Mouse (Mus musculus) liver (tissue): ENCODE measurements around the gene Olfr287.

Source experiments
- DNase-seq: peaks from one replicate; pipeline ENCODE4 v3.0.0-alpha.2; 2020; ENCODE audit warnings: mixed read lengths

The Olfr287 gene

DNA sequence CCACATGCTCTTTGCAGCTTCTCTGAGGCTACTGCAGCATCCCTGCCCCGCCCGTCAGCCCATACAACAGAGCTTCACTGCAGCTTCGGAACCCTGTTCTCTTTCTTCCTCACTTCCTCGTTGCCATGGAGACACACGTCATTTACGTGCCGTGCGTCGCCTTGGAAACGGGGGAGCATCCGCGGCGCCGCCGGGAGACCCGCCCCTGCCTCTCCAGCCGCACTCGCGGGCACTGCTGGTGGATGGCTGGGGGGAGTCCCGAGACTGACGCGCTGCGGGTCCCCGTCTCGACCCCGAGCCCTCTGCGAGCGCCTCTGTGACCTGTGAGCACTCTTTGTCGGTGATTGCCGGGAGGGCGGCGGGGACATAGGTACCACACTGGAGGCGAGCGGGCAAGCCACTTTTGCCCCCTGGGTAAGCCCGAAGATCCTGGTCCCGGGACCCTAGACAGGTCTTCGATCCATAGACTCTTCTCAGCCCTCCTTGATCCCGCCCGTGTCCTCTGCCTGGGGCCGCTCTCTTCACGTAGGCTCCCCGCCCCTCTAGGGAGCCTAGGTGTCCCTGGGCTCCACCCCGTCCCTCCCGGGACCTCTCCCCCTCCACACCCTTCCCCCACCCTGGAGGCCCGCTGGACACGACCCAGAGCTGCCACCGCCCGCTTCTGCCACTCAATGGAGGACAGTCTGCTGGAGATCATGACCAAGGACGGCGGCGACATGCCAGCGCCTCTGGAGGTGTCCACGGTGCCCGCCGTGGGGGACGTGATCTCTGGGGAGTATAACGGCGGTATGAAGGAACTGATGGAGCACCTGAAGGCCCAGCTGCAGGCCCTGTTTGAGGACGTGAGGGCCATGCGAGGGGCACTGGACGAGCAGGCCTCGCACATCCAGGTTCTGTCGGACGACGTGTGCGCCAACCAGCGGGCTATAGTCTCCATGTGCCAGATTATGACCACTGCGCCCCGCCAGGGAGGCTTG, 52.9 kb downstream of the Olfr287 start:
- DNase-seq = peak; percentile 45

- DNase-seq = no peak
Observed at GRCm38 (mm10) chr15:98166963-98167644, 53.8 kb downstream of the Olfr287 start, which contains the start of gene Ccdc184. Gene Ccdc184, plus strand, starts transcription at chr15:98167158.

GRCm38 (mm10) chr15:98165525-98165924, 55.3 kb downstream of the Olfr287 start, which contains the start of gene Asb8:
Gene Asb8, minus strand, starts transcription at chr15:98165625.
- DNase-seq = no peak

DNA sequence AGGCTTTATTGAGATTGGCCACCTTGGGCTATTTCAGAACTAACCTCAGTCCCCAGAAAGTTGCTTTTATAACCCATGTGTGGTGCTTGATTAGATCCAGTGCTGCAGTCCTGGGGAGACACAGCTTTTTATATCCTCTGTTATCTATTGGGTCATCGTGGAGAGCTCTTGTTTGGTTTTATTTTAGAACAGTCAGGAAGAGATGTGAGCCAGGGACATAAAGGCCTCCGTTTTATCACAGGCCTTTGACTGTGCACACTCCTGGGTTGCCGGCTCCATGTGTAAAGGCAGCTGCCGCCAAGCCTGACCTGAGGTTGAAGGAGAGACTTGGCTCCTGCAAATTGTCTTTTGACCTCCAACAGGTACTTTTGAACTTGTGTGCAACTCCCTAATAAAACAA, 58.3 kb downstream of the Olfr287 start:
- DNase-seq = no peak

- no peak for DNase-seq
Observed at GRCm38 (mm10) chr15:98161026-98161805, 59.6 kb downstream of the Olfr287 start.

GRCm38 (mm10) chr15:98157253-98157652, 63.6 kb downstream of the Olfr287 start:
- no peak for DNase-seq
